Mouse (Mus musculus) CH12.LX (cell line): ENCODE measurements at regions not wholly inside any gene's neighbourhood (a gene's known extent, or its start where the extent isn't known, plus 50 kb on each side); places are given as distances from the start of the nearest gene placed in this dataset.
A peak's percentile ranks its signal among the peaks of the same experiment; 100 is the strongest.

Experiments used
- DNase-seq: peaks from one replicate; pipeline ENCODE4 v3.0.0-alpha.2; 2013; ENCODE audit errors: extremely low read depth
- H3K27ac ChIP-seq: 2 replicates; pipeline ENCODE4 v1.5.1; 2012; ENCODE audit warnings: low read depth, mild to moderate bottlenecking, control low read depth, moderate library complexity; ENCODE audit not compliant: insufficient read depth
- H3K27me3 ChIP-seq: replicated peaks from 2 replicates; pipeline ENCODE3; 2012; ENCODE audit warnings: inconsistent platforms
- H3K36me3 ChIP-seq, 2 experiments: replicated peaks in 1 of 2; 2 replicates each; pipeline versions ENCODE3 to v1.6.1; 2012; ENCODE audit warnings: inconsistent platforms in 1 of 2, low read length in 1 of 2, mild to moderate bottlenecking in 1 of 2, mixed read lengths in 1 of 2, moderate library complexity in 1 of 2; ENCODE audit not compliant: control insufficient read depth in 1 of 2, insufficient read depth in 1 of 2
- H3K4me1 ChIP-seq, 2 experiments: 2 replicates each; pipeline ENCODE4 v1.6.1; 2012; ENCODE audit warnings: inconsistent platforms in 1 of 2, moderate library complexity in 1 of 2; ENCODE audit not compliant: insufficient read depth in 2 of 2, control insufficient read depth in 1 of 2
- H3K4me2 ChIP-seq: 2 replicates; pipeline ENCODE4 v1.6.1; 2012; ENCODE audit warnings: low read depth, mild to moderate bottlenecking, control low read depth; ENCODE audit not compliant: poor library complexity, insufficient read depth, severe bottlenecking
- H3K4me3 ChIP-seq, 3 experiments: fragments of 150-350 bp in 1 of 3; sonication (generic) in 1 of 3; replicated peaks in 1 of 3; 2 replicates each; pipeline versions ENCODE3 to v1.5.1; 2011 to 2012; ENCODE audit warnings: low read depth in 2 of 3, low read length in 2 of 3, mild to moderate bottlenecking in 2 of 3, moderate library complexity in 2 of 3, control low read depth in 1 of 3, improper control_type of control experiment in 1 of 3, inconsistent platforms in 1 of 3, mixed read lengths in 1 of 3; ENCODE audit not compliant: poor library complexity in 1 of 3
- H3K79me2 ChIP-seq: replicated peaks from 2 replicates; pipeline ENCODE4 v1.6.1; 2012; ENCODE audit warnings: mild to moderate bottlenecking, moderate library complexity; ENCODE audit not compliant: control insufficient read depth, poor library complexity, insufficient read depth, severe bottlenecking; ENCODE audit errors: extremely low read depth
- H3K9ac ChIP-seq: 2 replicates; pipeline ENCODE4 v1.6.1; 2012; ENCODE audit warnings: low read depth, mild to moderate bottlenecking, control low read depth, moderate library complexity; ENCODE audit not compliant: insufficient read depth
- H3K9me3 ChIP-seq: replicated peaks from 2 replicates; pipeline ENCODE3; 2012; ENCODE audit warnings: low read length, inconsistent platforms, mixed read lengths
- CHD1 ChIP-seq: IDR thresholded peaks from 2 replicates; pipeline ENCODE4 v1.6.1; 2012; ENCODE audit warnings: low read depth, low read length, improper control_type of control experiment, inconsistent platforms
- CTCF ChIP-seq, 2 experiments: IDR thresholded peaks in 1 of 2; conservative IDR thresholded peaks in 1 of 2; 2 replicates each; pipeline ENCODE4 v1.5.1; 2011 to 2012; ENCODE audit warnings: low read depth in 2 of 2, low read length in 2 of 2, improper control_type of control experiment in 1 of 2, inconsistent platforms in 1 of 2, mild to moderate bottlenecking in 1 of 2, moderate library complexity in 1 of 2
- E2F4 ChIP-seq: IDR thresholded peaks from 2 replicates; pipeline ENCODE4 v1.6.1; 2011; ENCODE audit warnings: low read depth, low read length, improper control_type of control experiment; ENCODE audit not compliant: insufficient replicate concordance
- ELF1 ChIP-seq: IDR thresholded peaks from 2 replicates; pipeline ENCODE4 v1.6.1; 2014; ENCODE audit warnings: low read depth, mild to moderate bottlenecking, inconsistent platforms, low read length, improper control_type of control experiment
- GABPA ChIP-seq: IDR thresholded peaks from 2 replicates; pipeline ENCODE4 v1.6.1; 2012; ENCODE audit warnings: low read depth, low read length, improper control_type of control experiment, inconsistent platforms; ENCODE audit not compliant: insufficient replicate concordance
- JUN ChIP-seq: IDR thresholded peaks from 2 replicates; pipeline ENCODE4 v1.6.1; 2011; ENCODE audit warnings: low read depth, mild to moderate bottlenecking, low read length, improper control_type of control experiment, moderate library complexity; ENCODE audit not compliant: insufficient read depth
- JUND ChIP-seq: conservative IDR thresholded peaks from 2 replicates; pipeline ENCODE4 v1.6.1; 2011; ENCODE audit warnings: low read depth, low read length, improper control_type of control experiment
- KAT2A ChIP-seq: IDR thresholded peaks from 2 replicates; pipeline ENCODE4 v1.6.1; 2012; ENCODE audit warnings: low read length, improper control_type of control experiment, inconsistent platforms; ENCODE audit not compliant: insufficient replicate concordance
- MAFK ChIP-seq: IDR thresholded peaks from 2 replicates; pipeline ENCODE4 v1.6.1; 2011; ENCODE audit warnings: low read length, improper control_type of control experiment; ENCODE audit not compliant: insufficient replicate concordance
- MAX ChIP-seq: IDR thresholded peaks from 2 replicates; pipeline ENCODE4 v1.6.1; 2011; ENCODE audit warnings: low read length, improper control_type of control experiment
- MAZ ChIP-seq: IDR thresholded peaks from 2 replicates; pipeline ENCODE4 v1.6.1; 2012; ENCODE audit warnings: low read depth, mild to moderate bottlenecking, inconsistent platforms, low read length, improper control_type of control experiment, moderate library complexity
- MEF2A ChIP-seq: IDR thresholded peaks from 2 replicates; pipeline ENCODE4 v1.6.1; 2014; ENCODE audit warnings: low read depth, mild to moderate bottlenecking, inconsistent platforms, low read length, improper control_type of control experiment, borderline replicate concordance
- MXI1 ChIP-seq: IDR thresholded peaks from 2 replicates; pipeline ENCODE4 v1.6.1; 2011; ENCODE audit warnings: mild to moderate bottlenecking, low read depth, low read length, improper control_type of control experiment
- NRF1 ChIP-seq: IDR thresholded peaks from 2 replicates; pipeline ENCODE4 v1.6.1; 2014; ENCODE audit warnings: low read depth, mild to moderate bottlenecking, inconsistent platforms, low read length, improper control_type of control experiment, moderate library complexity
- POLR2A ChIP-seq: IDR thresholded peaks from 2 replicates; pipeline ENCODE4 v1.6.1; 2011; ENCODE audit warnings: low read depth, mild to moderate bottlenecking, improper control_type of control experiment, low read length
- POLR2AphosphoS2 ChIP-seq: IDR thresholded peaks from 2 replicates; pipeline ENCODE4 v1.6.1; 2011; ENCODE audit warnings: low read depth, low read length, improper control_type of control experiment
- RAD21 ChIP-seq: IDR thresholded peaks from 2 replicates; pipeline ENCODE4 v1.6.1; 2011; ENCODE audit warnings: low read depth, mild to moderate bottlenecking, low read length, improper control_type of control experiment, moderate library complexity
- RCOR1 ChIP-seq: conservative IDR thresholded peaks from 2 replicates; pipeline ENCODE4 v1.6.1; 2012; ENCODE audit warnings: low read depth, mild to moderate bottlenecking, inconsistent platforms, low read length, improper control_type of control experiment
- SIN3A ChIP-seq: IDR thresholded peaks from 2 replicates; pipeline ENCODE4 v1.6.1; 2012; ENCODE audit warnings: low read length, improper control_type of control experiment, inconsistent platforms
- SMC3 ChIP-seq: IDR thresholded peaks from 2 replicates; pipeline ENCODE4 v1.6.1; 2011; ENCODE audit warnings: low read depth, low read length, improper control_type of control experiment
- USF1 ChIP-seq: IDR thresholded peaks from 2 replicates; pipeline ENCODE4 v1.6.1; 2014; ENCODE audit warnings: low read depth, mild to moderate bottlenecking, inconsistent platforms, low read length, improper control_type of control experiment
- ZKSCAN1 ChIP-seq: IDR thresholded peaks from 2 replicates; pipeline ENCODE4 v1.6.1; 2012; ENCODE audit warnings: low read depth, inconsistent platforms, low read length, improper control_type of control experiment, borderline replicate concordance
- ZMIZ1 ChIP-seq: IDR thresholded peaks from 2 replicates; pipeline ENCODE4 v1.6.1; 2012; ENCODE audit warnings: low read depth, mild to moderate bottlenecking, inconsistent platforms, low read length, improper control_type of control experiment
- ZNF384 ChIP-seq: IDR thresholded peaks from 2 replicates; pipeline ENCODE4 v1.6.1; 2012; ENCODE audit warnings: low read depth, low read length, improper control_type of control experiment, inconsistent platforms
- dilution Hi-C: fragments of 300-500 bp; cut with MboI; formaldehyde crosslinking; loops from 2 replicates; pipeline ENCODE4 v1.14.3; 2020; ENCODE audit warnings: low sequenced_read_pairs; ENCODE audit not compliant: extremely low pct_unique_long_range_greater_than_20kb, extremely low pct_ligation_motif_present
- in situ Hi-C: fragments of 300-500 bp; cut with MboI; formaldehyde crosslinking; loops from 3 replicates; pipeline ENCODE4 v1.14.3; 2019; ENCODE audit warnings: low sequenced_read_pairs, low pct_ligation_motif_present, low pct_unique_long_range_greater_than_20kb, mixed read lengths

GRCm38 (mm10) chr11:55773283-55773682 is 165.3 kb upstream of the Glra1 start:
- Histone ChIP-seq H3K4me1 (no peaks in the 10 kb centered on the region), H3K79me2 (no peaks in the 10 kb centered on the region), H3K4me3 (no peak overlapping the region), H3K4me2 (no peak overlapping the region)
- dilution Hi-C loops: no loop called here
- TF ChIP-seq ELF1: 0 out of 2 replicates have a peak, but pooled peaks have one; percentile 23
- no peak for TF ChIP-seq GABPA
- no peak for TF ChIP-seq E2F4
- TF ChIP-seq SMC3: peak; percentile 33; the same call in 1 of the 2 replicates
- no peak for TF ChIP-seq MAZ
- no peak for TF ChIP-seq NRF1
- TF ChIP-seq ZKSCAN1: no peak
- no peak for TF ChIP-seq ZNF384
- TF ChIP-seq CHD1: no peak
- no peak for TF ChIP-seq KAT2A
- TF ChIP-seq ZMIZ1: no peak
- peak; percentile 36 to 64; a peak in 2 of 4 replicates for TF ChIP-seq CTCF (conservative IDR thresholded peaks at IDR 0.05 in 1 of 2, IDR thresholded peaks at IDR 0.05 in 1 of 2; ENCODE audit: low read depth in 2 of 2, low read length in 2 of 2)
- no peak for TF ChIP-seq SIN3A
- TF ChIP-seq RAD21: peak; percentile 42
- TF ChIP-seq, all 38 proteins: peak for 4
- Histone ChIP-seq H3K9me3 (no peaks in the 10 kb centered on the region), H3K36me3 (no peaks in the 10 kb centered on the region), H3K9ac (no peak overlapping the region), H3K27ac (no peak overlapping the region), H3K27me3 (peaks cover 90% of the 10 kb centered on the region)
- in situ Hi-C loops: no loop called here
- DNase-seq: peak; percentile 37

GRCm38 (mm10) chr11:55772538-55772937 is 164.5 kb upstream of the Glra1 start:
- DNase-seq: no peak
- H3K79me2 ChIP-seq: no peaks in the 10 kb centered on the region
- in situ Hi-C loops: no loop called here
- no peak overlapping the region for H3K4me3 ChIP-seq
- H3K9ac ChIP-seq: no peak overlapping the region
- H3K4me2 ChIP-seq: no peak overlapping the region
- no peaks in the 10 kb centered on the region for H3K4me1 ChIP-seq
- H3K36me3 ChIP-seq: no peaks in the 10 kb centered on the region
- no peaks in the 10 kb centered on the region for H3K9me3 ChIP-seq
- H3K27ac ChIP-seq: no peak overlapping the region
- TF ChIP-seq MAX: no peak
- TF ChIP-seq GABPA: no peak
- no peak for TF ChIP-seq USF1
- TF ChIP-seq MAZ: no peak
- no peak for TF ChIP-seq POLR2AphosphoS2
- TF ChIP-seq KAT2A: no peak
- no peak for TF ChIP-seq MAFK
- no peak for TF ChIP-seq RCOR1
- TF ChIP-seq JUND: no peak
- TF ChIP-seq MXI1: no peak
- no peak for TF ChIP-seq SIN3A
- no peak for TF ChIP-seq ZNF384
- TF ChIP-seq E2F4: no peak
- no peak for TF ChIP-seq RAD21
- TF ChIP-seq ZKSCAN1: no peak
- TF ChIP-seq JUN: no peak
- no peak for TF ChIP-seq MEF2A
- no peak for TF ChIP-seq POLR2A
- TF ChIP-seq SMC3: no peak
- peaks cover 92% of the 10 kb centered on the region for H3K27me3 ChIP-seq
- dilution Hi-C loops: no loop called here
